Mouse (Mus musculus) liver, postnatal 0 days (tissue): ENCODE data around the gene Omp.

Experiments
- CTCF ChIP-seq: sonication (generic); IDR thresholded peaks from 2 replicates; pipeline ENCODE4 v1.5.1; 2016; ENCODE audit warnings: antibody characterized with exemption, low read depth
- EP300 ChIP-seq: IDR thresholded peaks from 2 replicates; pipeline ENCODE4 v1.6.1; 2016; ENCODE audit warnings: antibody characterized with exemption, low read depth, mild to moderate bottlenecking

DNA sequence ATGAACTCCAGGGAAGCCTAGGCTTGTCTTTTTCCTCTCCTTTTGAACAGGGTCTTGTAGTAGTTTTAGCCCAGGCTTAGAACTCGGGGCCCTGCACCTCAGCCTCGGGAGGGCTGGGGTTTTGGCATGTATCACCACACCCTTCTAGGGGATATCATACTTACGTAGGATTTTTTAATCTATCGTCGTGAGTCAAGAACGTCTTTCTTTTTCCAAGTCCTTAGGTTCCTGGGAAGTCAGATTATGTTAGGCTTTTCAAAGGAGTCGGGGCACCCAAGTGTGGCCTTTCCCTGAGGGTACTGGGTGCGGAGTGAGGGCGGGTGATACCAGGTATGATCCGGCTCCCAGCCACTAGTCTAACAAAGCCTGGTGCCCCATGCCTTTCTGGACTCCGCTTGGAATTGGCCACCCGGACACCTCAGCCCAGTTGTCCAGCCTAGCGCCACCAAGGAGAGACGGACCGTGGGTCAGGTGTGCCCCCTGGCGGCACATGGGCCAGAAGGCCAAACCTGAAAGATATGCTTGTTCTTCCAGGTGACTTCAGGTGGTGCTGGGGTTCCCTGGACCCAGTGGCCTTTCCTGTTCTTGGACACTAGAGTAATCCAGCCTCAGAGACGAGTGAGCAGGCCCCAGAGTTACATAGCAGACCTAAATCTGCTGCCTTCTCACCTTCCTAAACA lies 46.4 kb upstream of the Omp start:
- TF ChIP-seq CTCF = peak; percentile 90
- no peak for TF ChIP-seq EP300
